Mouse (Mus musculus) liver, embryonic 12.5 days (tissue): ENCODE results near the gene Tfrc. TPM values are rescaled to one million over a fixed set of nuclear protein-coding genes. Genes with fewer than 3 reads are reported as not detected.

Experiments
- ATAC-seq: fragments of 200-750 bp; cut with Nextera tagmentation; 2 replicates; pipeline ENCODE4 v1.8.0; 2017; ENCODE audit warnings: moderate number of reproducible peaks, mild to moderate bottlenecking, moderate library complexity
- H3K27ac ChIP-seq: fragments of 300-500 bp; sonication (generic); 2 replicates; pipeline ENCODE4 v1.5.1; 2016; ENCODE audit warnings: mild to moderate bottlenecking
- H3K27me3 ChIP-seq: fragments of 300-500 bp; sonication (generic); replicated peaks from 2 replicates; pipeline ENCODE4 v1.6.1; 2016; ENCODE audit warnings: mild to moderate bottlenecking, moderate library complexity
- H3K36me3 ChIP-seq: fragments of 300-500 bp; sonication (generic); 2 replicates; pipeline ENCODE4 v1.6.1; 2016; ENCODE audit warnings: mild to moderate bottlenecking, moderate library complexity
- H3K4me1 ChIP-seq: fragments of 300-500 bp; sonication (generic); 2 replicates; pipeline ENCODE4 v1.6.1; 2016
- H3K4me2 ChIP-seq: fragments of 300-500 bp; sonication (generic); 2 replicates; pipeline ENCODE4 v1.6.1; 2016; ENCODE audit warnings: mild to moderate bottlenecking, moderate library complexity
- H3K4me3 ChIP-seq: fragments of 300-500 bp; sonication (generic); 2 replicates; pipeline ENCODE4 v1.5.1; 2016; ENCODE audit warnings: mild to moderate bottlenecking, moderate library complexity
- H3K9ac ChIP-seq: fragments of 300-500 bp; sonication (generic); 2 replicates; pipeline ENCODE4 v1.6.1; 2016; ENCODE audit warnings: mild to moderate bottlenecking, moderate library complexity
- H3K9me3 ChIP-seq: fragments of 300-500 bp; sonication (generic); replicated peaks from 2 replicates; pipeline ENCODE4 v1.6.1; 2016; ENCODE audit warnings: mild to moderate bottlenecking, moderate library complexity
- WGBS: fragments of 180-500 bp; shearing (Covaris S2); methylation state at CpG from one replicate; pipeline ENCODE4 v1.1.7; 2016; ENCODE audit not compliant: insufficient replicate concordance; 5-methylcytosine and 5-hydroxymethylcytosine counted together
- polyA plus RNA-seq: library from polyadenylated mRNA; unstranded; fragments of >200 nt; fragmentation: Nextera tagmentation; extraction: Ambion mirVana; gene quantifications from 2 replicates; pipeline ENCODE4 v1.2.1, GENCODE M21; 2016

Gene Tfrc
- polyA plus RNA-seq, 1 experiment from 2014 or later = 327 TPM

- 64% methylated on average over 18 of the region's 20 CpGs for WGBS
- Histone ChIP-seq H3K4me2 (no peak overlapping the region), H3K36me3 (no peaks in the 10 kb centered on the region), H3K9ac (no peak overlapping the region), H3K27ac (no peak overlapping the region), H3K27me3 (peaks cover 7% of the 10 kb centered on the region), H3K4me1 (peaks cover 44% of the 10 kb centered on the region), H3K9me3 (no peaks in the 10 kb centered on the region), H3K4me3 (no peak overlapping the region)
- ATAC-seq = no peak
Observed at GRCm38 (mm10) chr16:32641440-32642219, 32.9 kb downstream of the Tfrc start.

- Histone ChIP-seq H3K27me3 (peaks cover 5% of the 10 kb centered on the region), H3K4me2 (no peak overlapping the region), H3K4me3 (no peak overlapping the region), H3K36me3 (no peaks in the 10 kb centered on the region), H3K9ac (no peak overlapping the region), H3K27ac (no peak overlapping the region), H3K4me1 (peaks cover 50% of the 10 kb centered on the region), H3K9me3 (no peaks in the 10 kb centered on the region)
- no peak for ATAC-seq
- 67% methylated on average over 13 of the region's 13 CpGs for WGBS
Observed at GRCm38 (mm10) chr16:32642280-32642679, 33.6 kb downstream of the Tfrc start.

GRCm38 (mm10) chr16:32643661-32644061 is 34.9 kb downstream of the Tfrc start, which contains the start of gene Tnk2:
Gene Tnk2, plus strand, starts transcription at chr16:32643874.
- Histone ChIP-seq H3K4me1 (peaks cover 49% of the 10 kb centered on the region), H3K4me3 (peak within 1 kb of the TSS; percentile 92)

GRCm38 (mm10) chr16:32644069-32644800 is 35.5 kb downstream of the Tfrc start:
- peak overlapping the region; percentile 87 for H3K27ac ChIP-seq

More at GRCm38 (mm10) chr16:32643661-32644061, 34.9 kb downstream of the Tfrc start, which contains the start of gene Tnk2:
- H3K27ac ChIP-seq = peak within 1 kb of the TSS; percentile 87
- no peaks in the 10 kb centered on the region; the same call in 1 of the 2 replicates for H3K27me3 ChIP-seq
- peaks cover under 1% of the 10 kb centered on the region; the same call in 1 of the 2 replicates for H3K36me3 ChIP-seq
- peak within 1 kb of the TSS; percentile 94 for H3K9ac ChIP-seq
- under 1% methylated on average over 15 of the region's 40 CpGs for WGBS
- ATAC-seq = peak; percentile 82
- no peaks in the 10 kb centered on the region for H3K9me3 ChIP-seq
- peak within 1 kb of the TSS; percentile 100 for H3K4me2 ChIP-seq

GRCm38 (mm10) chr16:32644801-32645170 is 36.1 kb downstream of the Tfrc start:
- 14% methylated on average over 12 of the region's 12 CpGs for WGBS
- peaks cover 47% of the 10 kb centered on the region for H3K4me1 ChIP-seq
- peak overlapping the region; percentile 87 for H3K27ac ChIP-seq
- peak overlapping the region; percentile 94 for H3K9ac ChIP-seq
- H3K36me3 ChIP-seq = peaks cover 2% of the 10 kb centered on the region; the same call in 1 of the 2 replicates
- peak overlapping the region; percentile 92 for H3K4me3 ChIP-seq
- no peak for ATAC-seq
- peak overlapping the region; percentile 100 for H3K4me2 ChIP-seq
- H3K27me3 ChIP-seq = no peaks in the 10 kb centered on the region; the same call in 1 of the 2 replicates
- H3K9me3 ChIP-seq = no peaks in the 10 kb centered on the region

More at GRCm38 (mm10) chr16:32644069-32644800, 35.5 kb downstream of the Tfrc start:
- Histone ChIP-seq H3K27me3 (no peaks in the 10 kb centered on the region; the same call in 1 of the 2 replicates), H3K4me1 (peaks cover 47% of the 10 kb centered on the region), H3K4me3 (peak overlapping the region; percentile 92), H3K4me2 (peak overlapping the region; percentile 100), H3K36me3 (peaks cover 2% of the 10 kb centered on the region; the same call in 1 of the 2 replicates), H3K9me3 (no peaks in the 10 kb centered on the region), H3K9ac (peak overlapping the region; percentile 94)
- peak; percentile 46 for ATAC-seq
- 1% methylated on average over 69 of the region's 82 CpGs for WGBS

- no peaks in the 10 kb centered on the region for H3K9me3 ChIP-seq
- 7% methylated on average over 14 of the region's 14 CpGs for WGBS
- ATAC-seq = peak; percentile 87
- peak overlapping the region; percentile 100 for H3K4me2 ChIP-seq
- no peaks in the 10 kb centered on the region; the same call in 1 of the 2 replicates for H3K27me3 ChIP-seq
- H3K4me1 ChIP-seq = peaks cover 47% of the 10 kb centered on the region
- H3K36me3 ChIP-seq = peaks cover 2% of the 10 kb centered on the region; the same call in 1 of the 2 replicates
- H3K9ac ChIP-seq = peak overlapping the region; percentile 94
- peak overlapping the region; percentile 87 for H3K27ac ChIP-seq
- H3K4me3 ChIP-seq = peak overlapping the region; percentile 92
Observed at GRCm38 (mm10) chr16:32645361-32645914, 36.7 kb downstream of the Tfrc start.

- ATAC-seq = no peak
- 78% methylated on average over 9 of the region's 9 CpGs for WGBS
- H3K9ac ChIP-seq = peak overlapping the region; percentile 94; the same call in 1 of the 2 replicates
- peak overlapping the region; percentile 92 for H3K4me3 ChIP-seq
- peak overlapping the region; percentile 100 for H3K4me2 ChIP-seq
- H3K36me3 ChIP-seq = peaks cover 6% of the 10 kb centered on the region; the same call in 1 of the 2 replicates
- no peaks in the 10 kb centered on the region for H3K9me3 ChIP-seq
- H3K27me3 ChIP-seq = no peaks in the 10 kb centered on the region; the same call in 1 of the 2 replicates
- peak overlapping the region; percentile 45; the same call in 1 of the 2 replicates for H3K27ac ChIP-seq
- H3K4me1 ChIP-seq = peaks cover 51% of the 10 kb centered on the region
Observed at GRCm38 (mm10) chr16:32646014-32646413, 37.3 kb downstream of the Tfrc start.

GRCm38 (mm10) chr16:32647712-32648111 is 39.0 kb downstream of the Tfrc start:
- no peaks in the 10 kb centered on the region for H3K27me3 ChIP-seq
- no peak overlapping the region for H3K4me2 ChIP-seq
- H3K36me3 ChIP-seq = peaks cover 6% of the 10 kb centered on the region; the same call in 1 of the 2 replicates
- H3K9ac ChIP-seq = no peak overlapping the region
- peaks cover 55% of the 10 kb centered on the region for H3K4me1 ChIP-seq
- no peak for ATAC-seq
- H3K4me3 ChIP-seq = no peak overlapping the region
- no peak overlapping the region for H3K27ac ChIP-seq
- no peaks in the 10 kb centered on the region for H3K9me3 ChIP-seq

GRCm38 (mm10) chr16:32650461-32650860 is 41.7 kb downstream of the Tfrc start:
- H3K27ac ChIP-seq = no peak overlapping the region

GRCm38 (mm10) chr16:32650974-32651618 is 42.4 kb downstream of the Tfrc start:
- 32% methylated on average over 5 of the region's 5 CpGs for WGBS
- ATAC-seq = no peak; the same call in 1 of the 2 replicates
- H3K9ac ChIP-seq = no peak overlapping the region
- H3K27ac ChIP-seq = peak overlapping the region; percentile 22; the same call in 1 of the 2 replicates
- no peaks in the 10 kb centered on the region for H3K27me3 ChIP-seq
- no peak overlapping the region for H3K4me2 ChIP-seq
- no peaks in the 10 kb centered on the region for H3K9me3 ChIP-seq
- no peak overlapping the region for H3K4me3 ChIP-seq
- peaks cover 48% of the 10 kb centered on the region for H3K4me1 ChIP-seq
- H3K36me3 ChIP-seq = peaks cover 16% of the 10 kb centered on the region

More at GRCm38 (mm10) chr16:32650461-32650860, 41.7 kb downstream of the Tfrc start:
- Histone ChIP-seq H3K4me2 (no peak overlapping the region), H3K9ac (no peak overlapping the region), H3K27me3 (no peaks in the 10 kb centered on the region), H3K36me3 (peaks cover 16% of the 10 kb centered on the region), H3K9me3 (no peaks in the 10 kb centered on the region), H3K4me1 (peaks cover 52% of the 10 kb centered on the region), H3K4me3 (no peak overlapping the region)
- no peak for ATAC-seq

- H3K9ac ChIP-seq = no peak overlapping the region
- no peaks in the 10 kb centered on the region for H3K9me3 ChIP-seq
- WGBS = 81% methylated on average over 5 of the region's 6 CpGs
- H3K27ac ChIP-seq = no peak overlapping the region
- no peak for ATAC-seq
- H3K4me1 ChIP-seq = peaks cover 59% of the 10 kb centered on the region
- no peaks in the 10 kb centered on the region for H3K27me3 ChIP-seq
- peaks cover 13% of the 10 kb centered on the region for H3K36me3 ChIP-seq
- no peak overlapping the region for H3K4me3 ChIP-seq
- no peak overlapping the region for H3K4me2 ChIP-seq
Observed at GRCm38 (mm10) chr16:32654071-32654733, 45.5 kb downstream of the Tfrc start.
